ENCODE assay signal across 23 mouse cellular contexts in the genomic region with DNA sequence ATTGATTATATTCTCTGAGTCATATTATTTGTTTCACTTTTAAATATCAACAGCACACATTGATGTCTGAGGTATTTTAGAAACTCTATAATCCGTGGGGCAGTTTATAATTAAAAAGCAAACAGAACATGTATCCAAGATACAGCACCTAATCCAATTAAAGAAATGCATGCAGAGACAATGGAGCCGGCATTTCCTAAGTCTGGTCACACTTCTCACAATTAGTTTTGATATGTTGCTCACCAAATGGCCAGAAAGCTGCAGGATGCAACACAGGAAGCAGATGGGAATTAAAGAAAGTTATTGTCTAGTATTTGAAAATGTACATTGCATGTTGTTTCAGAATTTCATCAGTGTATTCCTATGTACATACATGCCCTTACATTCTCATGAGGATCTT.
A peak's percentile ranks its signal among the peaks of the same experiment; 100 is the strongest.
DNase-seq lines count a peak whose midpoint lies in the region; ATAC-seq and TF ChIP-seq lines count a peak whose summit lies in the region.
"Had no signal": no experiment of that assay in that cellular context is flagged by ENCODE, and none has a peak within 500 bp of the region (broad histone marks: within the 10 kb centered on the region; RNA-seq: fewer than 3 reads in every experiment).

No protein-coding gene starts in this region.

- ATAC-seq in midbrain, embryonic 12.5 days (ENCODE audit: low FRiP score, low read depth), result 0 out of 2 replicates have a peak, but pooled peaks have one; percentile 30
- ATAC-seq in midbrain, embryonic 13.5 days, result no peak
- ATAC-seq: activated CD4-positive, CD25-positive, alpha-beta regulatory T cell, adult 4 months; CD4-positive, CD25-positive, alpha-beta regulatory T cell, adult 4 months; forebrain, embryonic 13.5 days; forebrain, embryonic 15.5 days; forebrain, postnatal 0 days; Patski had no signal

- TF ChIP-seq CTCF in brain, embryonic 14.5 days (IDR thresholded peaks at IDR 0.05; ENCODE audit: borderline replicate concordance, extremely low read depth, insufficient read depth, insufficient read length), result no peak

- 41% methylated on average over 2 of the region's 2 CpGs for WGBS in midbrain, embryonic 12.5 days
- 42% methylated on average over 2 of the region's 2 CpGs for WGBS in midbrain, embryonic 13.5 days

- TF ChIP-seq POLR2A in brain, embryonic 14.5 days (IDR thresholded peaks at IDR 0.05; ENCODE audit: borderline replicate concordance, extremely low read depth, insufficient read depth, insufficient read length, poor library complexity, severe bottlenecking), result no peak

- H3K9me3 ChIP-seq in midbrain, embryonic 12.5 days, result no peaks in the 10 kb centered on the region
- H3K9me3 ChIP-seq in midbrain, embryonic 13.5 days, result no peaks in the 10 kb centered on the region
- H3K9me3 ChIP-seq: embryonic facial prominence, embryonic 10.5 days; embryonic facial prominence, embryonic 12.5 days; forebrain, embryonic 13.5 days; forebrain, embryonic 15.5 days; G1E had no signal

- H3K4me1 ChIP-seq in midbrain, embryonic 12.5 days, result no peaks in the 10 kb centered on the region
- no peaks in the 10 kb centered on the region for H3K4me1 ChIP-seq in midbrain, embryonic 13.5 days (replicated peaks)
- H3K4me1 ChIP-seq: embryonic facial prominence, embryonic 10.5 days; embryonic facial prominence, embryonic 12.5 days; forebrain, embryonic 13.5 days; forebrain, embryonic 15.5 days had no signal

- H3K36me3 ChIP-seq in midbrain, embryonic 12.5 days, result no peaks in the 10 kb centered on the region
- H3K36me3 ChIP-seq in midbrain, embryonic 13.5 days, result no peaks in the 10 kb centered on the region
- H3K36me3 ChIP-seq: embryonic facial prominence, embryonic 10.5 days; embryonic facial prominence, embryonic 12.5 days; forebrain, embryonic 15.5 days; G1E had no signal

- DNase-seq in brain, embryonic 14.5 days (ENCODE audit: low read depth), result peak; percentile 51
- peak; percentile 65 for DNase-seq in retina, postnatal 1 day
- no peak for DNase-seq in layer of hippocampus, adult 8-10 months (ENCODE audit: low spot score in 2 of 2)
- DNase-seq: adrenal gland, adult 8-10 months; adrenal gland, postnatal 14 days; B cell, adult 2 months; cerebellum, adult 11-12 months; cerebellum, adult 2 months; cerebellum, adult 9-10 months; cerebellum, postnatal 10 days; cerebellum, postnatal 25 days; forebrain, postnatal 0 days had no signal

- H3K9ac ChIP-seq in midbrain, embryonic 12.5 days (replicated peaks), result no peak overlapping the region
- H3K9ac ChIP-seq in midbrain, embryonic 13.5 days (replicated peaks), result no peak overlapping the region
- H3K9ac ChIP-seq: embryonic facial prominence, embryonic 12.5 days; forebrain, embryonic 13.5 days; forebrain, embryonic 15.5 days; forebrain, postnatal 0 days had no signal

- no peak overlapping the region for H3K4me3 ChIP-seq in midbrain, embryonic 12.5 days
- H3K4me3 ChIP-seq in midbrain, embryonic 13.5 days (replicated peaks), result no peak overlapping the region
- H3K4me3 ChIP-seq: embryonic facial prominence, embryonic 10.5 days; embryonic facial prominence, embryonic 12.5 days; forebrain, embryonic 13.5 days; forebrain, embryonic 15.5 days had no signal

- H3K27ac ChIP-seq in midbrain, embryonic 12.5 days (replicated peaks), result no peak overlapping the region
- no peak overlapping the region for H3K27ac ChIP-seq in midbrain, embryonic 13.5 days
- H3K27ac ChIP-seq: embryonic facial prominence, embryonic 10.5 days; embryonic facial prominence, embryonic 12.5 days; forebrain, embryonic 13.5 days; forebrain, embryonic 15.5 days had no signal

- no peaks in the 10 kb centered on the region for H3K27me3 ChIP-seq in midbrain, embryonic 12.5 days
- no peaks in the 10 kb centered on the region for H3K27me3 ChIP-seq in midbrain, embryonic 13.5 days
- H3K27me3 ChIP-seq: CH12.LX; embryonic facial prominence, embryonic 12.5 days; forebrain, embryonic 13.5 days; forebrain, embryonic 15.5 days had no signal

- no peak overlapping the region for H3K4me2 ChIP-seq in midbrain, embryonic 12.5 days (replicated peaks)
- no peak overlapping the region for H3K4me2 ChIP-seq in midbrain, embryonic 13.5 days (replicated peaks)
- H3K4me2 ChIP-seq: embryonic facial prominence, embryonic 12.5 days; forebrain, embryonic 13.5 days; forebrain, embryonic 15.5 days had no signal

Comparison
In these comparisons a context has a peak if more than half of its experiments do, and no peak if none do; other contexts are left out.
1. DNase-seq: peak in brain, embryonic 14.5 days (single experiment) and retina, postnatal 1 day (single experiment); none in layer of hippocampus, adult 8-10 months (0 of 2).